Mouse (Mus musculus) urinary bladder, adult 2 months (tissue): ENCODE measurements around the gene Reck. TPM values are rescaled to one million over a fixed set of nuclear protein-coding genes. Genes with fewer than 3 reads are reported as not detected.

ENCODE experiments used
- polyA plus RNA-seq: library from polyadenylated mRNA; depleted of rRNA; stranded (reverse); fragments of >200 nt; gene quantifications from 2 replicates; pipeline ENCODE4 v1.2.3, GENCODE M21; 2012; rRNA removed

Reck gene
- polyA plus RNA-seq, 1 experiment: 25.8 TPM

Other genes with a start within 250 kb of the Reck start
- 54.7 and 69.7 TPM in 2 replicates for gene Npr2, start 243.6 kb upstream of the Reck start, polyA plus RNA-seq
- gene Spag8, start 221.9 kb upstream of the Reck start, polyA plus RNA-seq: 1.0 and 1.3 TPM in 2 replicates
- gene Hint2, start 219.1 kb upstream of the Reck start, polyA plus RNA-seq: 107 and 112 TPM in 2 replicates
- gene Tmem8b, start 206.6 kb upstream of the Reck start, polyA plus RNA-seq: 8.3 and 12.6 TPM in 2 replicates
- 0.41 and 0.51 TPM in 2 replicates for gene Fam221b, start 206.4 kb upstream of the Reck start, polyA plus RNA-seq
- gene Olfr70, start 174.7 kb upstream of the Reck start, polyA plus RNA-seq: not detected in 2 replicates
- not detected in 2 replicates for gene Olfr71, start 165.3 kb upstream of the Reck start, polyA plus RNA-seq
- gene Hrct1, start 148.3 kb upstream of the Reck start, polyA plus RNA-seq: 5.2 and 7.8 TPM in 2 replicates
- gene Spaar, start 145.5 kb upstream of the Reck start, polyA plus RNA-seq: 1.2 and 1.6 TPM in 2 replicates
- gene Olfr159, start 104.5 kb upstream of the Reck start, polyA plus RNA-seq: not detected in 2 replicates
- gene Olfr156, start 51.6 kb upstream of the Reck start, polyA plus RNA-seq: not detected in 2 replicates
- gene Olfr157, start 35.3 kb upstream of the Reck start, polyA plus RNA-seq: not detected in 2 replicates
- not detected in 2 replicates for gene Olfr155, start 24.0 kb upstream of the Reck start, polyA plus RNA-seq
- 24.2 and 24.7 TPM in 2 replicates for gene Glipr2, start 81.9 kb downstream of the Reck start, polyA plus RNA-seq
- gene Ccin, start 108.0 kb downstream of the Reck start, polyA plus RNA-seq: 0.04 and 0.07 TPM in 2 replicates
- gene Clta, start 128.9 kb downstream of the Reck start, polyA plus RNA-seq: 300 and 319 TPM in 2 replicates
- 11.6 and 17.9 TPM in 2 replicates for gene Gne, start 208.6 kb downstream of the Reck start, polyA plus RNA-seq